Mouse (Mus musculus) bone marrow, adult 2 months (tissue): Measurements from ENCODE around the gene Cdk17.

Experiments used
- CTCF ChIP-seq: fragments of 200-500 bp; IDR thresholded peaks from 2 replicates; pipeline ENCODE4 v1.5.1; 2011; ENCODE audit warnings: low read length, control low read depth; ENCODE audit not compliant: control insufficient read depth, insufficient read depth
- POLR2A ChIP-seq: fragments of 200-500 bp; IDR thresholded peaks from 2 replicates; pipeline ENCODE4 v1.6.1; 2011; ENCODE audit warnings: low read depth, mild to moderate bottlenecking, control low read depth, low read length, borderline replicate concordance; ENCODE audit not compliant: control insufficient read depth

DNA sequence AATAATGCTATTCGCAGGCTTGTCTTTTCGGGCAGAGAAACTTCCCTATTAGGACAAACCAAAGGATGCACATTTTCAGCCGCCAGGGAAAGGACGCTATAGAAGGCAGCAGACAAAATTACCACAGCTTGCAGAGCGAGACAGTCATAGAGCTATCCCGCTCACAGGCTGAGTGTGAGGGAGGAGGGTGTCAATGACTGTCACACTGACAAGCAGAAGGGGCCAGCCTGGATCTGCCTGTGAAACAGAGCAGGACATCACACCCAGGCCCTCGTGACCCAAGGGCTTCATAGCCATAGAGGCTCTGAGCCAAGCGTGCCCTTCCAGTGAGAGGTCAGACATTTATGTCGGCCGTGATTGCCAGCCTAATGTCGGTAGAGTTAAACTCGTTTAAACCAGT lies 119.9 kb downstream of the Cdk17 start:
- TF ChIP-seq POLR2A, result no peak
- TF ChIP-seq CTCF, result no peak
